Mouse (Mus musculus): ENCODE measurements around the gene Sectm1b.
A peak's percentile ranks its signal among the peaks of the same experiment; 100 is the strongest.
"Not testable (repeated sequence)": the region's sequence is repeated elsewhere in the genome, so short reads cannot be mapped to it uniquely, and the experiment has no call there.

Sectm1b gene

DNA sequence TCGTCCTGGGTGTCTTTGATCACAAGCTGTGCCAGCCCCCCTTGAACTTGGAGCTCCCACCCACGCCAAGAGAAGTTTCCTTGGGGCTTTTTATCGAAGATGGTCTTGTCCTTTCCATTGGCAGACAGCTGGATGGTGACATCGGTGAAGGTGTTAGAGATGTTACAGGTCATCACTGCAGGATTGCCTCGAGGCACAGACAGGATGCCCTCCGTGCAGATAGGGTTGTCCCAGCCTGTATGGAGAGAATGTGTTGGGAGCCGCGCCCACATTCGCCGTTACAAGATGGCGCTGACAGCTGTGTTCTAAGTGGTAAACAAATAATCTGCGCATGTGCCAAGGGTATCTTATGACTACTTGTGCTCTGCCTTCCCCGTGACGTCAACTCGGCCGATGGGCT, 6.3 kb upstream of the Sectm1b start:
- not testable (repeated sequence) for DNase-seq (ENCODE audit: low spot score)

GRCm38 (mm10) chr11:121067895-121068294, 4.5 kb upstream of the Sectm1b start:
- DNase-seq (ENCODE audit: low spot score): no peak

DNA sequence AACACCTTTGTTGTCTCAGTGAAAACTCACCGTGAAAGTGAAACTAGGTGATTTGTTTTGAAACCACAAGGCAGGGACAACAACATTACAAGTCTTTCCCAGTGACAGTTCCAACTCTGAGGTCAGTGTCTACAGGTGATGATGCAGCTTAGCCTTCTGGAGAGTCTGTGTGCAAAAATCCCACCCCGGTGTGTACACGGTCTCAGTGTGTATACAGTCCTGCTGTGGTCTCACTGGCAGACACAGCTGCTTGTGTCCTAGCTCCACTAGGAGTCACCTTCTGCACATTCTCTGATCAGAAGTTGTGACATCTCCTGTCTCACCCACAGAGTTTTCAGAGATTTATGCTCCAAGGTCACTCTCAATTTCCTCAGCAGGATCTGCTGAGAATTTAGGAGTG, 828 bp upstream of the Sectm1b start:
- DNase-seq (ENCODE audit: low spot score): no peak

DNA sequence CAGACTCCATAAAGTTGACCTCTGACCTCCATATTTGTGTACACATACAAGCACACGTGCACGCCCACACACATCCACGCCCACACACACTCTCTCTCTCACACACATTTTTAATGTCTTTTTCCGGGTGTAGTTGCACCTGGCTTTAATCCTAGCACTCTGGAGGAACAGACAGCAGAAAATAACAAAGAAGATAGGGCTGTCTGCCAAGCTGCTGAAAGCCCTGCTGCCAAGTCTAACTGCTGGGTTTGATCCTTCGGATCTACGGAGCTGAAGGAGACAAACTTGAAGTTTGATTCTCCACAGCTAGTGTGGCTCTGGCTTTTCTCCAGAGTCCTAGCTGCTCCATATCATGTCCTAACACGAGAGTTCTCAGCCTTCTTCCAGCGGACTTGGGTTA, 1.8 kb downstream of the Sectm1b start:
- no peak for DNase-seq (ENCODE audit: low spot score)

- DNase-seq (ENCODE audit: low spot score): not testable (repeated sequence)
Measured at GRCm38 (mm10) chr11:121060401-121061067, 2.8 kb downstream of the Sectm1b start.

DNA sequence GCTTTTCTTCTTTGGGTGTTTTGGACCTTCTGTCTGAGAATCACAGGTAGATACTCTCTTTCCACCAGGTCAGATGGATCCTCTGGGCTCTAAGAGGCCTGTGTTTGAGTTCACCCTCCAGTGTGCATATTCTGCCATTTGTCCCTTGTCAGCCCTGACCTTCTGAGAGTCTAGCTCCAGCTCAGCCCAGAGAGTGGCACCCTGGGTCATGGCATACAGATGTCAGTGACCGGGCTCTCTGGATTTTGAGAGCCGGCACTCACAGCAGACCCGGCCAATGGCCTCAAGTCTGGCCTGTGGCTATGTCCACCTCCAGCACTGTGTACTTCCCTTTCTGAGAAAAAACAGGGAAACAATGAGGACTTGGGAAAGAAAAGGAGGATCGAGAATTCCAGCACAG, 3.9 kb downstream of the Sectm1b start:
- no peak for DNase-seq (ENCODE audit: low spot score)

- no peak for DNase-seq (ENCODE audit: low spot score)
Measured at GRCm38 (mm10) chr11:121058956-121059355, 4.4 kb downstream of the Sectm1b start.

DNA sequence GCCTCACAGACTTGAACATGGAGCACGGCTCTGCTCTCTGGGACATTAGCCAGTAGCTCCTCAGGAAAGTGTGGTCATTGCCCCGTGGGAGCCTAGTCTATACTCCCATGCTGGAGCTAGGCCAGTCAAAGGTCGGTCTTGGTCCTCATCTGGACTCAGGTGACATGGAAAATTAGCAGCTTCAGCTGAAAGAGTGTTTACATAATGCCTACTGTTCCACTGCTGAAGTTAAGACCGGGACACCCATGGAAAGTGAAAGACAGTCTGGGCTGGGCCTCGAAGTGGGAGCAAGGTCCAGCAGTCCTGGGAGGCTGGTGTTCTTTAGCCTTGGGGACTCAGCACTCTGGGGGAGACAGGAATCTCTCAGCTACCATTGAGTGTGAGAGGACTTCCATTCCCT, 5.2 kb downstream of the Sectm1b start:
- DNase-seq (ENCODE audit: low spot score): no peak

DNA sequence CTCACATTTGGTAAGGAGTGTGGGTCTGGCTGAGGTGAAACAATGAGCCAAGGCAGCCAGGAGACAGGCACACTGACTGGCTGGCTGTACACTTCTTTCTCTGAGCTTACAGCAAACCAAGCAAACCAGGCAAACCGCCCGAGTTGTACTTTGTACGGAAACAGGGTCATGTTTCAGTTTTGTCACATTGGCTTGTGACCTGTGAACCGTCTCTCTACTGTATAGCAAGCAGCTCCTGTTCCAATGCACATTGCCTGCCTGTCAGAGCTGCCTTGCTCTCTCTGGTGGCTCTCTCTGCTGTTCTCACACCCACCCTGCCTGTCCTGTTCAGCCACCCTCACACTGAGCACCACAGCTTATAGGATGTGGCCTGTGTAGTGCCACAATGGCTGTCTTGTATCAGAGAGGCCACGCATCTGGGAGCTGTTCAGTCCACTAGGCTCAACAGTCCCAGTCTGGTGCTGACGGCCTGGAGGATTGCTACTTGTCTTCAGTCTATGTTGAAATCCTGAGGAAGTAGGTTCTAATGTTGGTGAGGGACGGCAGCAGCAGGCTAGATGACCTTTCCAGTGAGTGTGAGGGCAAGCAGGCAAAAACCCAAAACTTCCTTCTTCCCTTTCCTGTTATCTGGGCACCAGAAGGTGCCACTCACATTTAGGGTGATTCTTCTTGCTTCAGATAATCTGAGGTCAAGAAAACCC, 6.7 kb downstream of the Sectm1b start:
- DNase-seq (ENCODE audit: low spot score): no peak

GRCm38 (mm10) chr11:121053536-121053935, 9.8 kb downstream of the Sectm1b start:
- DNase-seq (ENCODE audit: low spot score): peak; percentile 39

DNA sequence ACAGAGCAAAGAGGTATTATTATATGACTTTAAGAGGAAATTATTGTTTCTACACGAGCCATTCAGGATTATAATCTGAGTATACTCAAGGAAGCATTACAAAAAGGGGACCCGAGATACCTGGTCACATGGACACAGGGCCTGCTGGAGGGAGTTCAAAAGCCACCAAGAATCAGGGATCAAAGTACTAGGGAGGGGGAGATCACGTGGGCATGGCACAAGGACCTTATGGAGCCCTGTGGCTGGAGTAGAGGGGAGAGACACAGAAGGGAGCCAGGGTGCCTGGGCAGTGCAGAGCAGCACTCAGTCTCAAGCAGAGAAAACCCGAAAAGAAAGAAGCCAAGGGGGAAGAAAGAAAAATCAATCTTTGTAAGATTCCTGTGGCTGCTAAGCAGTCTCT, 11.0 kb downstream of the Sectm1b start:
- no peak for DNase-seq (ENCODE audit: low spot score)

DNA sequence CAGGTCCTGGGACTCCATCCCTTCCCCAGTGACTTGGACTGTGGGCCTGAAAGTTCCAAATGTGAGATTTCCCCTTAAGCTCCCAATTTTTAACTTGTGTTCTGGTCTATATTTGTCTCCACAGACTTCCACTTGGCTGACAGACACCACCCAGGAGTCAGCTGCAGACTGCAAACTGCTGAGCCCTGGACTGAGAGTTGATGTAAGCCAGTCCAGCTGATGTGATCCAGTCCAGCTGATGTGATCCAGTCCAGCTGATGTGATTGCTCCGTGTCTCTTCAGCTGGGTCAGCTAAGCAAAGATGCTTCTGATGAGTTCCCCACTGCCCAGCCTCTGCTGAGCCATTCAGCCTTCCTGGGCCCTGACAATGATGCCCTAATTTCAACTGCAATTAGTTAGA, 11.6 kb downstream of the Sectm1b start:
- DNase-seq (ENCODE audit: low spot score): no peak

GRCm38 (mm10) chr11:121049840-121050239, 13.5 kb downstream of the Sectm1b start:
- no peak for DNase-seq (ENCODE audit: low spot score)

DNA sequence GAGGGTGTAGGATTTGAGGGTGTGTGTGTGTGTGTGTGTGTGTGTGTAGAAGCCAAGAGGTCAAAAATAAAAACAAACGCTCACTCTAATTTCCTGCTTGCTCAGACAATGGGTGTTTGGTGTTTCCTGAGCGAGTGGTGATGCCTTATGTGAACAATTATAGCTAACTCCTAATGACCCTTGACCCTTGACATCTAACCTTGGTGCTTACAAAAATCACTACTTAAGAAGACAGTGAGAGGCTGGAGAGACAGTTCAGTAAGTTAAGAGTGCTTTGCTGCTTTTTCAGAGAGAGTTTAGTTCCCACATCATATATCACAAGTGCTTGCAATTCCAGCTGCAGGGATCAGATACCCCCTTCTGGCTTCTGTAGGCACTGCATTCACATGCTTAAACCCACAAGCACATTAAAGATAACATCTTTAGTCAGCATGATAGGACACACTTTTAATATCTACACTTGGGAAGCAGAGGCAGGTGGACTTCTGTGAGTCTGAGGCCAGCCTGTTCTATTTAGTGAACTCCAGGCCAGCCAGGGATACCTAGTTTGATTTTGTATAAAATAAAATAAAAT, 15.5 kb downstream of the Sectm1b start:
- DNase-seq (ENCODE audit: low spot score): no peak

DNA sequence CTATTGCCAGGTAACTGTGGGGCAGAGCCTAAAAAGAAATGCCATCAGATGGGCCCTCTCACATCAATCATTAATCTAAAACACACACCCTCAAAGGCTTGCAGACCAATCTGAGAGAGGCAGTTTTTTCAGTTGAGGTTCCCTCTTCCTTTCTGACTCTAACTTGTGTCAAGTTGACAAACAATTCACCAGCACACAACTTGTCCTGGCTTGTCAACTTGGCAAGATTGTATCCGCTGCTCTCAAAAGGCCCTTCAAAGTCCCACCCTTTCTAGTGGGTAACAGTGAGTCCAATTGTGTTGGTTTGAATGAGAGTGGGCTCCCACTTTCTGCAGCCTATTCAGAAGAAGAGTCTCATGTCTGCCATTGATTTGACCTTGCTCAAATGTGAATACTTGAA, 18.1 kb downstream of the Sectm1b start:
- DNase-seq (ENCODE audit: low spot score): no peak

DNA sequence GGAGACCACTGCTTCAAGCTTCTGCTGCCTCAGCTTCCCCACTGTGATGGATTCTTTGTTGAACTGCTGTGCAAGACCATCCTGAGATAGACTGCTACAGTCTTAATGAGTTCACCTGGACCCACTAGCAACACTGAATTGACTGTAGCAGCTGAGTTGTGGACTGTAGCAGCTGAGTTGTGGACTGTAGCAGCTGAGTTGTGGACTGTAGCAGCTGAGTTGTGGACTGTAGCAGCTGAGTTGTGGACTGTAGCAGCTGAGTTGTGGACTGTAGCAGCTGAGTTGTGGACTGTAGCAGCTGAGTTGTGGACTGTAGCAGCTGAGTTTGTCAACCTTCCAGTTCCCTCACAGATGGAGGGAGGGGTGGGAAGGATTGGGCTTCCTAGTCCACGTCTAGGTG, 20.3 kb downstream of the Sectm1b start:
- DNase-seq (ENCODE audit: low spot score): not testable (repeated sequence)

DNA sequence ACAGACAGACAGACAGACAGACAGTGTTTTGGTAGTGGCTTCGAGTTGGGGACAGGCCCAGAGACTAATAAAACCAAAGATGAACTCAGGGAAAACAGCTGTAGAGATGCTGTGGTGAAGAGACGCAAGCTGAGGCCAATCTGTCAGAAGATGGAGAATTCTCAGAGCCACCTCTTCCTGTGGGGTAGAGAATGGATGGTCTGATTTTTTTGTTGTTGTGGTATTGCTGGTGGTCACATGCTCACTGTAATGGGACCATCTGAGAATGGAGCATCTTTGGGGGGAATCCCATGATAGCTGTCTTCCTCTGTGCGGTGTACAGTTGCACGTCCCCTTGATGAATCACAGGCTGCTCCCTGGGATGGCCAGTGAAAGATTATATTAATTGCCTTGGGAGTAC, 20.9 kb downstream of the Sectm1b start:
- DNase-seq (ENCODE audit: low spot score): no peak

GRCm38 (mm10) chr11:121041636-121042035, 21.7 kb downstream of the Sectm1b start:
- no peak for DNase-seq (ENCODE audit: low spot score)

- DNase-seq (ENCODE audit: low spot score): peak; percentile 68
Measured at GRCm38 (mm10) chr11:121041212-121041611, 22.2 kb downstream of the Sectm1b start.

DNA sequence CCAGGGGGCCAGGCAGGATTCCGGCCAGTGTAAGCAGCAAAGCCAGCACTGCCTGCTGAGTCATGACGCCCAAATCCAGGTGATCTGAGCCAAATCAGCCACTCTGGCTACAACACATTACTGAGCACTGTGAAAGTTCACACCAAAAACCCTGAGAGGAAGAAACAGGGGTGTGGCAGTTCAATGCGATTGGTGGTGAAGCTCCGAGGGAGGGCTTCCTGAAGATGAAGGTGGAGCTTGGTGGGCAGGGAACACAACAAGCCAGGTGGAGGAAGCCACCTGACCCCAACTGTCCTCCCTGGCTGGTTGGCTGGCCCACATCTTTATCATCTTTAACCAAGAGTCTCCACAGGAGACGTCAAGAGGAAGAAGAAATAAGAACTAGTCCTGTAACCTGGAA, 24.1 kb downstream of the Sectm1b start, which contains the start of gene Cd7:
Cd7 (minus strand) TSS at position 117 of the 400 bp plus-strand sequence.
- DNase-seq (ENCODE audit: low spot score): no peak

- DNase-seq (ENCODE audit: low spot score): no peak
Measured at GRCm38 (mm10) chr11:121038366-121039240, 24.8 kb downstream of the Sectm1b start.

- no peak for DNase-seq (ENCODE audit: low spot score)
Measured at GRCm38 (mm10) chr11:121033118-121033517, 30.3 kb downstream of the Sectm1b start.

Data from left cerebral cortex, adult 11 months (tissue).